Mouse (Mus musculus) CH12.LX (cell line): ENCODE measurements around the gene Actr5. TPM values are rescaled to one million over a fixed set of nuclear protein-coding genes. Genes with fewer than 3 reads are reported as not detected.

Source experiments
- DNase-seq: peaks from one replicate; pipeline ENCODE4 v3.0.0-alpha.2; 2013; ENCODE audit errors: extremely low read depth
- H3K27ac ChIP-seq: 2 replicates; pipeline ENCODE4 v1.5.1; 2012; ENCODE audit warnings: low read depth, mild to moderate bottlenecking, control low read depth, moderate library complexity; ENCODE audit not compliant: insufficient read depth
- H3K27me3 ChIP-seq: replicated peaks from 2 replicates; pipeline ENCODE3; 2012; ENCODE audit warnings: inconsistent platforms
- H3K36me3 ChIP-seq, 2 experiments: replicated peaks in 1 of 2; 2 replicates each; pipeline versions ENCODE3 to v1.6.1; 2012; ENCODE audit warnings: inconsistent platforms in 1 of 2, low read length in 1 of 2, mild to moderate bottlenecking in 1 of 2, mixed read lengths in 1 of 2, moderate library complexity in 1 of 2; ENCODE audit not compliant: control insufficient read depth in 1 of 2, insufficient read depth in 1 of 2
- H3K4me1 ChIP-seq, 2 experiments: 2 replicates each; pipeline ENCODE4 v1.6.1; 2012; ENCODE audit warnings: inconsistent platforms in 1 of 2, moderate library complexity in 1 of 2; ENCODE audit not compliant: insufficient read depth in 2 of 2, control insufficient read depth in 1 of 2
- H3K4me2 ChIP-seq: 2 replicates; pipeline ENCODE4 v1.6.1; 2012; ENCODE audit warnings: low read depth, mild to moderate bottlenecking, control low read depth; ENCODE audit not compliant: poor library complexity, insufficient read depth, severe bottlenecking
- H3K4me3 ChIP-seq, 3 experiments: fragments of 150-350 bp in 1 of 3; sonication (generic) in 1 of 3; replicated peaks in 1 of 3; 2 replicates each; pipeline versions ENCODE3 to v1.5.1; 2011 to 2012; ENCODE audit warnings: low read depth in 2 of 3, low read length in 2 of 3, mild to moderate bottlenecking in 2 of 3, moderate library complexity in 2 of 3, control low read depth in 1 of 3, improper control_type of control experiment in 1 of 3, inconsistent platforms in 1 of 3, mixed read lengths in 1 of 3; ENCODE audit not compliant: poor library complexity in 1 of 3
- H3K79me2 ChIP-seq: replicated peaks from 2 replicates; pipeline ENCODE4 v1.6.1; 2012; ENCODE audit warnings: mild to moderate bottlenecking, moderate library complexity; ENCODE audit not compliant: control insufficient read depth, poor library complexity, insufficient read depth, severe bottlenecking; ENCODE audit errors: extremely low read depth
- H3K9ac ChIP-seq: 2 replicates; pipeline ENCODE4 v1.6.1; 2012; ENCODE audit warnings: low read depth, mild to moderate bottlenecking, control low read depth, moderate library complexity; ENCODE audit not compliant: insufficient read depth
- H3K9me3 ChIP-seq: replicated peaks from 2 replicates; pipeline ENCODE3; 2012; ENCODE audit warnings: low read length, inconsistent platforms, mixed read lengths
- BHLHE40 ChIP-seq: IDR thresholded peaks from 2 replicates; pipeline ENCODE4 v1.6.1; 2011; ENCODE audit warnings: mild to moderate bottlenecking, low read depth, low read length, improper control_type of control experiment
- CHD2 ChIP-seq: IDR thresholded peaks from 2 replicates; pipeline ENCODE4 v1.6.1; 2011; ENCODE audit warnings: low read length, improper control_type of control experiment
- E2F4 ChIP-seq: IDR thresholded peaks from 2 replicates; pipeline ENCODE4 v1.6.1; 2011; ENCODE audit warnings: low read depth, low read length, improper control_type of control experiment; ENCODE audit not compliant: insufficient replicate concordance
- ETS1 ChIP-seq: conservative IDR thresholded peaks from 2 replicates; pipeline ENCODE4 v1.6.1; 2012; ENCODE audit warnings: low read depth, mild to moderate bottlenecking, inconsistent platforms, low read length, improper control_type of control experiment, moderate library complexity
- GABPA ChIP-seq: IDR thresholded peaks from 2 replicates; pipeline ENCODE4 v1.6.1; 2012; ENCODE audit warnings: low read depth, low read length, improper control_type of control experiment, inconsistent platforms; ENCODE audit not compliant: insufficient replicate concordance
- JUN ChIP-seq: IDR thresholded peaks from 2 replicates; pipeline ENCODE4 v1.6.1; 2011; ENCODE audit warnings: low read depth, mild to moderate bottlenecking, low read length, improper control_type of control experiment, moderate library complexity; ENCODE audit not compliant: insufficient read depth
- KAT2A ChIP-seq: IDR thresholded peaks from 2 replicates; pipeline ENCODE4 v1.6.1; 2012; ENCODE audit warnings: low read length, improper control_type of control experiment, inconsistent platforms; ENCODE audit not compliant: insufficient replicate concordance
- MAX ChIP-seq: IDR thresholded peaks from 2 replicates; pipeline ENCODE4 v1.6.1; 2011; ENCODE audit warnings: low read length, improper control_type of control experiment
- MEF2A ChIP-seq: IDR thresholded peaks from 2 replicates; pipeline ENCODE4 v1.6.1; 2014; ENCODE audit warnings: low read depth, mild to moderate bottlenecking, inconsistent platforms, low read length, improper control_type of control experiment, borderline replicate concordance
- NELFE ChIP-seq: IDR thresholded peaks from 2 replicates; pipeline ENCODE4 v1.6.1; 2011; ENCODE audit warnings: low read depth, low read length, improper control_type of control experiment
- NRF1 ChIP-seq: IDR thresholded peaks from 2 replicates; pipeline ENCODE4 v1.6.1; 2014; ENCODE audit warnings: low read depth, mild to moderate bottlenecking, inconsistent platforms, low read length, improper control_type of control experiment, moderate library complexity
- POLR2A ChIP-seq: IDR thresholded peaks from 2 replicates; pipeline ENCODE4 v1.6.1; 2011; ENCODE audit warnings: low read depth, mild to moderate bottlenecking, improper control_type of control experiment, low read length
- RCOR1 ChIP-seq: conservative IDR thresholded peaks from 2 replicates; pipeline ENCODE4 v1.6.1; 2012; ENCODE audit warnings: low read depth, mild to moderate bottlenecking, inconsistent platforms, low read length, improper control_type of control experiment
- UBTF ChIP-seq: IDR thresholded peaks from 2 replicates; pipeline ENCODE4 v1.6.1; 2012; ENCODE audit warnings: low read depth, mild to moderate bottlenecking, inconsistent platforms, low read length, improper control_type of control experiment, moderate library complexity
- ZC3H11A ChIP-seq: IDR thresholded peaks from 2 replicates; pipeline ENCODE4 v1.6.1; 2012; ENCODE audit warnings: low read depth, mild to moderate bottlenecking, inconsistent platforms, low read length, improper control_type of control experiment
- ZKSCAN1 ChIP-seq: IDR thresholded peaks from 2 replicates; pipeline ENCODE4 v1.6.1; 2012; ENCODE audit warnings: low read depth, inconsistent platforms, low read length, improper control_type of control experiment, borderline replicate concordance
- dilution Hi-C: fragments of 300-500 bp; cut with MboI; formaldehyde crosslinking; loops from 2 replicates; pipeline ENCODE4 v1.14.3; 2020; ENCODE audit warnings: low sequenced_read_pairs; ENCODE audit not compliant: extremely low pct_unique_long_range_greater_than_20kb, extremely low pct_ligation_motif_present
- in situ Hi-C: fragments of 300-500 bp; cut with MboI; formaldehyde crosslinking; loops from 3 replicates; pipeline ENCODE4 v1.14.3; 2019; ENCODE audit warnings: low sequenced_read_pairs, low pct_ligation_motif_present, low pct_unique_long_range_greater_than_20kb, mixed read lengths
- polyA plus RNA-seq: library from polyadenylated mRNA; unstranded; fragments of >175 nt; gene quantifications from 2 replicates; pipeline ENCODE4 v1.2.1, GENCODE M21; 2012; ENCODE audit warnings: low read depth; ENCODE audit not compliant: insufficient read length
- total RNA-seq, 2 experiments: library from RNA; depleted of rRNA; stranded (reverse); fragments of 300-350 nt in 1 of 2; fragments of >200 nt in 1 of 2; gene quantifications; 2 replicates each; pipeline ENCODE4 v1.2.3; 2012 to 2014

Actr5 gene
- total and polyA plus RNA-seq, 3 experiments: 13.9 to 20.3 (median 19.8) TPM

DNA sequence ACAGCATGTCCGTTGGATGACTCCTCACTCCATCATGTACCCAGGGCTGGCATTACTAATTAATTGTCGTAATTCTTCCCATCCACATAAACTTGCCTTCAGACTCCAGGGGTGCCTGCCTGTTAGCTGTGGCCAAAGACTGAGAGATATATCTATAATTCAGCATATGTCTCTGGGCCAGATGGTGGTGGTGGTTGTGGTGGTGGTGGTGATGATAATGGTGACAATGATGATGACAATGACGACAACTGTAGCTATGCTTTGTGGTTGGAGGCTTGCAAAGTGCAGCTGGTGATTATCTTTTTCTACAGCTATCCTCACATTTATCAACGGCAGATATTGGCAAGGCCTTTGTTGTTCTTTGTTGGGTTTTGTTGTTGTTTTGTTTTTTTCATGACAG is 31.3 kb upstream of the Actr5 start:
- Histone ChIP-seq H3K4me1 (no peaks in the 10 kb centered on the region), H3K36me3 (no peaks in the 10 kb centered on the region), H3K9me3 (no peaks in the 10 kb centered on the region), H3K9ac (no peak overlapping the region), H3K27me3 (peaks cover 89% of the 10 kb centered on the region), H3K79me2 (no peaks in the 10 kb centered on the region), H3K4me3 (no peak overlapping the region), H3K27ac (no peak overlapping the region), H3K4me2 (no peak overlapping the region)
- DNase-seq: no peak
- in situ Hi-C loops: no loop called here
- dilution Hi-C loops: no loop called here
- TF ChIP-seq JUN (no peak), MEF2A (no peak), E2F4 (no peak), ZC3H11A (no peak), RCOR1 (no peak), ZKSCAN1 (no peak), BHLHE40 (no peak)

DNA sequence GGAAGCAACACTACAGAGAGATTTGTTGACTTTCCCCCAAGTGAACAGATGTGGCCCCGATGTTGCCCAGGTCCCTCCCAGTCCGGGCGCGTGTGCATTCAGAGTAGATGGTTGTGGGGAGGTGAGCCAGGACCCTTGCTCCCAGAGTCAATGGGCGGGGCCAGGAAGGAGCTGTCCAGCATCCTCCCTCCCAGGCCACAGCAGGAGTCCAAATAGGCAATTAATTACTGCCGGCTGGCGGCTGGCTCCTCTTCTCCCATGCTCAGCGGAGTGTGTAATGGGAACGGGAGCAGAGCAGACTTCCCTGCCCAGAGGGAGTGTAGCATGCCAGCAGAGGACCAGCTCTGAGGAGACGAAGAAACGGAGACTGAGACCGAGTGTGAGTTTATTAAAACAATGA is 29.6 kb upstream of the Actr5 start:
- Histone ChIP-seq H3K79me2 (no peaks in the 10 kb centered on the region), H3K4me1 (no peaks in the 10 kb centered on the region), H3K27ac (no peak overlapping the region), H3K27me3 (peaks cover 89% of the 10 kb centered on the region), H3K36me3 (no peaks in the 10 kb centered on the region), H3K9ac (no peak overlapping the region), H3K4me3 (no peak overlapping the region), H3K4me2 (no peak overlapping the region), H3K9me3 (no peaks in the 10 kb centered on the region)
- dilution Hi-C loops (no loop called here), in situ Hi-C loops (no loop called here)
- TF ChIP-seq ZC3H11A (no peak), MAX (no peak), ETS1 (no peak), CHD2 (no peak), GABPA (no peak), NRF1 (no peak), BHLHE40 (no peak), KAT2A (no peak), UBTF (no peak), POLR2A (no peak), NELFE (no peak)
- DNase-seq: no peak
